Mouse (Mus musculus) thymus, postnatal 36 days (tissue): ENCODE data around the gene Polr3c.
"Not testable (repeated sequence)": the region's sequence is repeated elsewhere in the genome, so short reads cannot be mapped to it uniquely, and the experiment has no call there.

Source experiments
- DNase-seq, 2 experiments: peaks; one replicate each; pipeline ENCODE4 v3.0.0; 2022; ENCODE audit warnings: mixed read lengths in 2 of 2

Gene Polr3c

GRCm38 (mm10) chr3:96727343-96727827 lies at the start of gene Polr3c, which contains the start of gene Rnf115:
Gene Polr3c, minus strand, starts transcription at chr3:96727628.
Gene Rnf115, plus strand, starts transcription at chr3:96727664.
- peak; percentile 88 to 91 for DNase-seq

GRCm38 (mm10) chr3:96777120-96777519 lies 49.7 kb upstream of the Polr3c start:
- no peak for DNase-seq

DNA sequence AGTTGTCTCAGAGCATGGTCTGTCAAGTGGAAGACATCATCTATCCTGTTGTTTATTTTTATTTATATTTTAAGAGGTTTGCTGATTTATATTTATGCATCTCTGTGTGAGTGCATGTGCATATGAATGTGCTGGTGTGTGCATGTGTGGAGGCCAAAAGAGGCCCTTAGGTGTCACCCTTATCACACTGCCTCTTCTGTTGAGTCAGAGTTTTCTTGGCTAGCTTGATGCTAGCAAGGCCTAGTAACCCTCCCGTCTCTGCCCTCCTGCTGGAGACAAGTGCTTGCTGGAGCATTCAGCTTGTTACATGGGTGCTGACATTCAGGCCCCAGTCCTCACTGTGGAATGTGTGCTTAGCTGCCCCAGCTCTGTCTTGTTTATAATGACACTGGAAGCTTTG lies 45.5 kb upstream of the Polr3c start:
- DNase-seq = no peak

DNA sequence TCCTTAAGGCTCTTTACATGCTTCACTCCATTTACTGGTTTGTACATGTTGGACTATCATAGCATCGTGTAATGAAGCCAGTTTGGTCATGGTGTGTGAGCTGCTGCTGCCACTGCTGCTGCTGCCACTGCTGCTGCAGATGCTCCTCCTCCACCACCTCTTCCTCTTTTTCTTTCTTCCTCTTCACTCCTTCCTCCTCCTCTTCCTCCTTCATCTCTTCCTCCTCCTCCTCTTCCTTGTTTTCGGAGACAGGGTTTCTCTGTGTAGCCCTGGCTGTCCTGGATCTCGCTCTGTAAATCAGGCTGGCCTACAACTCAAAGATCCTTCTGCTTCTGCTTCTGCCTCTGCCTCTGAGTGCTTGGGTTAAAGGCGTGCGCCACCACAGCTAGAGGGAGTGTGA lies 42.5 kb upstream of the Polr3c start:
- DNase-seq = no peak

DNA sequence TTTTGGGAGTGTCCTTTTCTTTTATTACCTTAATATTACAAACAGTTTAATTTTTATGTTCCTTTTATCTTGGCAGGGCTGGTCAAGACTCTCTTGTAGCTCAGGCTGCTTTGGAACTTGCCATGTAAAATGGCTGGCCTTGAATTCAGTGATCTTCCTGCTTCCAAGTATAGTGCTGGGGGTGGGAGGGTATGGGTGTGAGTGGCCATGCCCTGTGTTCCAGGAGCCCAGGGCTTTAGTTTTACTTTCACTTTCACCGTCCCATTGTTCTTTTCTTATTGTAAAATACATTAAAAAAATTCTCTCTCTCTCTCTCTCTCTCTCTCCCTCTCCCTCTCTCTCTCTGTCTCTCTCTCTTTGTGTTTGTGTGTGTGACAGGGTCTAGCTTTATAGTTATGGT lies 37.1 kb upstream of the Polr3c start:
- no peak for DNase-seq

- no peak for DNase-seq
Observed at GRCm38 (mm10) chr3:96759695-96760094, 32.3 kb upstream of the Polr3c start.

DNA sequence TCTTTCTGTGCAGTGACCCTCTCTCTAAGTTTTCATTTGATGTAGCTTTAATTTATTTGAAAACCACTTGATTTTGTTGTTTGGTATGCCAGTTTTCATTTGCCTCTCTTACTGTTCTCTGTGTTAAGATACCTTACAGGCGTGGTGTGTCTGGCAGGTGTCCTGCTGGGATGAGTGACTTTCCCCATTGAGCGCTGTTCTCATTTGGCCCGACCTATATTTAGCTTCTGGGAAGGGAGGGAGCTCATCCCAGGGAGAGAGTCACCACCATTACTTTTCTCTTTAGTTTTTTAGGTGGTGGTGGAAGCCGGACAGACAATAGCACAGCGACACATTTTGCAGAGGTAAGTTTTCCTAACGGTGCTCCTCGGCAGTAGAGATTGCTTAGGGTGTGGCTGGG lies 30.3 kb upstream of the Polr3c start:
- no peak for DNase-seq

DNA sequence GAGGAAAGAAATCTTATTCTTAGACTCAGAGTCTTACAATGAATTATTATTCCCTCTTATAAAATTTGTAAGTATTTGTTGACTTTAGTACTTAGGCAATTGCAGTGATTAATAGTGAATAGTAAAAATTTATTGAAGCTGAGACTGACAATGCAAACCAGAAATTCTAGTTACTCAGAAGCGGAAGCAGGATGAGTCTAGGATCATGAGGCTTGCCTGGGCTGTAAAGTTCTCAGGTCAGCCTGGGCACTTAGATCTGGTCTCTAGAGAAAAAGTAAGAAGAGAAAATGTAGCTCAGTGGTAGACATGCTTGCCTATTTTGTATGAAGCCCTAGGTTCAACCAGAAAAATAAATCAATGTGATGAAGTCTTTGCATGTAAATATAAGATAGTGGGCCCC lies 28.5 kb upstream of the Polr3c start:
- DNase-seq = no peak

- no peak for DNase-seq
Observed at GRCm38 (mm10) chr3:96746829-96747228, 19.4 kb upstream of the Polr3c start.

DNA sequence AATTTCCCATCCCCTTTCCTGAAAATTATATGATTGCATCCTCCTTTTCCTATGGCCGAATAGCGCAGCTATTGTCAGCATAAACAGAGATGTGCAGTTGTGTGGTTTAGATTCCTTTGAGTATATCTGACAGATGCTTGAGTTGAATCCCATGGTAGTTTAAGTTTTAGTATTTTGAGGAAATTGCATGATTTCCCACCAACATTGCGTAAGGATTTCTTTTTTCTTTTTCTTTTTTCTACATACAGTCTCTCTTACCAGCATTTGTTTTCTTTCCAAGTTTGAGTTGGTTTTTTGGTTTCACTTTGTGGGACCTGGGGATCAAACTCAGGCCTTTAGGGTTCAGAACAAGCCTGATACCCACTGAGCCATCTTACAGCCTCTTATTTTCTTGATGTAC lies 16.9 kb upstream of the Polr3c start:
- DNase-seq = no peak

- DNase-seq = not testable (repeated sequence)
Observed at GRCm38 (mm10) chr3:96740279-96740678, 12.9 kb upstream of the Polr3c start.

DNA sequence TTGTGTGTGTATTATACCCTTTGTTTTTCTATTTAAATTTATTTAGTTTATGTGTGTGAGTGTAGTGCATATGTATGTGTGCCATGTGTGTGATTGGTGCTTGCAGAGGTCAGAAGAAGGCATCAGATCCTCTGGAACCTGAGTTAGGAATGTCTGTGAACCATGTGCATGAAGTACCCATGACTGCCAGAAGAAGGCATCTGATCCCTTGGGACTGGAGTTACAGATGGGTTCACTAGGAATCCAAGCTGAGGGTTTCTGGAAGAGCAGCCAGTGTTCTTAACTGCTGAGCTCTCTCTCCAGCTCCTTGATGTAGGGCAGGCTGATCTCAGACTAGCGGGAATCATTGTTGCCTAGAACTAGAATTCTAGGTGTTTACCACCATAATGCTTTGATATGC lies 10.6 kb upstream of the Polr3c start:
- DNase-seq = no peak

- DNase-seq = no peak
Observed at GRCm38 (mm10) chr3:96737013-96737740, 9.7 kb upstream of the Polr3c start.

DNA sequence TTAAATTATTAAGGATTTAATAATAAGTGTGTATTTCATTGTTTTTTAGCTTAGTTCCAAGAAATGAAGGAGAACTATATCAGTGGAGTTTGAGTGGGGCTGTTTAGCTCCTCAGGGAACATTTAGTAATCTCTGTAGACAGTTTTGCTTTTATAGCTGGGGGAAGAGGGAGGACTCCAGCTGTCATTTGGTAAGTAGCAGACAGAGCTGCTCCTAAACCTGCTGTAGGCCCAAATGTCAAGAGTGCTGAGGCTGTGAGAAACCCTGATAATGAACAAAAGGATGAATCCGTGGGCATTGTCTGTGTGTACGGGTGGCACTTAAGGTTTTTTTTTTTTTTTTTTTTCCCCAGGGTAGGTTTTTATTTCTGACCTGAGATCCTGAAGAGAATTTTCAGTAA lies 7.8 kb upstream of the Polr3c start:
- no peak for DNase-seq

GRCm38 (mm10) chr3:96733984-96734383 lies 6.6 kb upstream of the Polr3c start:
- DNase-seq = no peak

GRCm38 (mm10) chr3:96730785-96731184 lies 3.4 kb upstream of the Polr3c start:
- DNase-seq = no peak

DNA sequence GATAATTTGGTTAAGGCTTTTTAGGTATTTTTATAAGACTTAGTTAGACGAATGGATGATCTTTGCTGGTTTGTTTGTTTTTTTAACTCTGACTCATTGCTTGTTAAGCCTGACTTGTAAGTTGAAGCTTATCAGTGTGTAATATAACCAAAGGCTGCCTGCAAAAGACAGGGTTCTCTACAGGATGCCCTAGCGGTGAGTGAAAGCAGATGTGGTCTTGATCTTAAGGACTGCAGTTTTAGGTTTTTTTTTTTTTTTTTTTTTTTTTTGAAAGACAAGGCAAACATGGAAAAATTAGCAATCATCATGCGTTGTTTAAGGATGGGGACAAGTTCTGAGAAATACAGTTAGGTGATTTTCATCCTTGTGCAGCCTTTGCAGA lies 2.0 kb upstream of the Polr3c start:
- DNase-seq = no peak

DNA sequence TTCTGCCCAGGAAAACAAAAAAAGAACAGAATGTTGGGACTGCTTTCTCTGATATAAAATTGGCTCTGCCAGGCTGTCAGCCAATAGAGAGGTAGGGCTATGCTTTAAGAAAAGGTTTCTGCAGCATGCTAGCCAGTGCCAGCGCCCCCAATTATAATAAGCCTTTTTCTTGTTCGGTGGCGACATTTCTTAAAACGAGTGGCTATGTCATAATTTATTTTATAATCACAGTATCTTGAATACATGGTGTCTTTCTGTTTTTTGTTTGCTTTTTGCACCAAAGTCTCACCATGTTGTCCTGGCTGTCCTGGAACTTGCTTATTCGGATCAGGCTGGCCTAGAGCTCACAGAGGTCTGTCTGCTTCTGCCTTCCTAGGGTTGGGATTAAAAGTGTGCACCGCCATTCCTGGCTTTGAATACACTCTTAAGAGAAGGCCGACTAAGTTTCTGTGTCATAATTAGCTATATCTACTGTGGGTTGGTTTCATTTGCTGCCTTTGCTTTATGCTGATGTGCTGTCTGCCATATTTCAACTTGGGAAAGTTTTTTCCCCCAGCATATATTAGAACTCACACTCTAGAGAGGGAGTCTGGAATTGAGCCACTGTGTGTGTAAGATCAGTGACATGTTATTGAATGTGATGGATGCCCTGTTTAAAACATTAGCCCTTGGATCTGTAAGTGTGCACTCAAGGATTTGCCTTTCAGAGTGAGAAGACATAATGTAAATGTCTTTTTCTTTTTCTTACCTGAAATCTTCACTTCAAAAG lies 1.4 kb upstream of the Polr3c start:
- no peak for DNase-seq

- DNase-seq = no peak
Observed at GRCm38 (mm10) chr3:96727828-96728633, 603 bp upstream of the Polr3c start.

DNA sequence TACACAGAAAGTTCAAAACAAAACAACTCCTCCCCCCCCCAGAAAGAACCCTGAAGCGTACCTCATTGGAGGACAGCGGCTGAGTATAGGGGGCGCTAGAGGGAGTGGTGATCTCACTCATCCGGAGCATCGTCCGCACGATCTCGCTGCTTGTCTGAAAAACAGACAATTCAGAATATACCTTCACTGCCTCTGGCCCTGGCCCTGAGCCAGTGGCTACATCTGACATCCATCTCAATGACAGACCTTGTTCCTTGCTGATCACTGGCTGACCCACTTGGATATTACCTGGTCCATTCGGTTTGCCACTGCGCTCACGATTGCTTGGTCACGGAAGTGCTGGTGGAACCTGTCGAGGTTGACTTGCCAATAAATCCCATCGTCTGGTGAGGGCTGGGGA lies 8.3 kb downstream of the Polr3c start:
- DNase-seq = peak; percentile 25 to 33

- no peak for DNase-seq
Observed at GRCm38 (mm10) chr3:96715854-96716253, 11.6 kb downstream of the Polr3c start.

DNA sequence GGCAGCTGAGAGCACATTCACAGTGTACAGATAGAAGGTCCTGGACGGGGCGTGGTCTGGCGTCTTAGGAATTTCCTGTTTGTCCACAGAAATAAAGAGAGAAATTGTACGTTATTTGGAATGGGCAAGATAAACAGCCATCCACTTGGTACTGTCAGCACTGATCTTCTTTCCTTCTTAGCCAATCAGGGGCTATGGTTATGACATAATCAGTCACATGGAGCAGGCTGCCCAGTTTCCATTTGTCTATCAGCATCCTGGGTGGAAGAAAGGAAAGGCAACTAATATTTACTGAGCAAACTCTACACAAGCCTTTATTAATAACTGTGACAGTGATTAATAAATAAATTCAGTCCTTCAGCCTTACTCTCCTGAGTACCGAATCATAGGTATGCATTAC lies 13.1 kb downstream of the Polr3c start:
- DNase-seq = no peak

GRCm38 (mm10) chr3:96708684-96709064 lies 18.8 kb downstream of the Polr3c start:
- no peak for DNase-seq
